Mouse (Mus musculus) layer of hippocampus, adult 8-10 months (tissue): ENCODE measurements at regions not wholly inside any gene's neighbourhood (a gene's known extent, or its start where the extent isn't known, plus 50 kb on each side); places are given as distances from the start of the nearest gene placed in this dataset.

Experiments
- DNase-seq, 2 experiments: peaks; one replicate each; pipeline ENCODE4 v3.0.0; 2022; ENCODE audit warnings: low spot score in 2 of 2

DNA sequence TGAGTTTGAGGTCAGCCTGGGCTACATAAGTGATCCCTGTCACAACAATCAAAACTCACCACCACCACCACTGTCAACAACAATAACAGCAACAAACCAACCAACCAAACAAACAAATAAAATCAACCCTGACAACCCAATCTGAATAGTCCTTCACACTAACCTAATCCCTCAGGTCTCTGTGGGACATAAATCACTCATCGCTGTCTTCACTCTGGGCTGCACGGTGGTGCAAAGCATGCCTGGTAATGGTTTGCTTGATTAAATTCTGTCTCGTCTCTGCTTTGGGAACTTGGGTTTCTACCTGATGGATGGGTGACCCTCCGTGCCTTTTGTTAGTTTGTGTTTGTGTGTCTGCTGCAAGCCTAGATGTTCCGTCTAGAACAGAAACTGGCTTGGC, 100.6 kb downstream of the Slc17a6 start:
- no peak for DNase-seq

DNA sequence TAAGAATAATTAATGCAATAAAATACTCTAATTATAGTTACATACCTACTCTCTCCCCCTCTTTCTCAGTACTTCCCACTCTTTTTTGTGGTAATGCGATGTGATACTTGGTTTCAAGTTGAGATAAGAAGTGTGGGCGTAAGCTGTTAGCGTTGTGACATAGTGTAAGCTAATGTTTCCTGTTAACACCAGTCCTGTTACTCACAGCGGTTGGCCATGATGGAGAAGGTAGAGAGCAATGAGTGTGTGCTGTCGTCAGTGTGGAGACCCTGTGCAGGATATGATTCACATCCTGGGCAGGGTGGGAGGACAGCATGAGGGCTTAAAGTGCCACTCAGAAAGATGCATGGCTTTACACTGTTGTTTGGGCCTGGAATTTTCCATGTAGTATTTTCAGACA, 102.1 kb downstream of the Slc17a6 start:
- no peak for DNase-seq

DNA sequence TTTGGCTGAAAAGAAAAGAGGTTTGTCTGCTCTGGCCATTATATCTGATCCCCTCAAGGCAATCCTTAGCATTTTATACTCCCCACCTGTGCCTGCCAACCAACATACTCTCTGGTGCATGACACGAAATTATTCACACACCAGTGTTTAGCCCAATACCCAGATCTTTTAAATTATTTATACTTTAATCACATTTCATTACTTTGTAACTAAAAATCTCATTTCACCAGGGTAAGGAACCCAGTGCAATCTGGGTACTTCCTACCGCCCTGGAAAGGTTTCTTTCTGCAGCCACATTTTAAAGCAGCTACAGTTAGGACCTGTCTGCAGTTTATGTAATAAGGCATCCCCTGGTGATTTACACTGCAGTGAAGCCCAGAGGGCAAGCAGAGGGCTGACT, 114.5 kb downstream of the Slc17a6 start:
- DNase-seq: no peak

DNA sequence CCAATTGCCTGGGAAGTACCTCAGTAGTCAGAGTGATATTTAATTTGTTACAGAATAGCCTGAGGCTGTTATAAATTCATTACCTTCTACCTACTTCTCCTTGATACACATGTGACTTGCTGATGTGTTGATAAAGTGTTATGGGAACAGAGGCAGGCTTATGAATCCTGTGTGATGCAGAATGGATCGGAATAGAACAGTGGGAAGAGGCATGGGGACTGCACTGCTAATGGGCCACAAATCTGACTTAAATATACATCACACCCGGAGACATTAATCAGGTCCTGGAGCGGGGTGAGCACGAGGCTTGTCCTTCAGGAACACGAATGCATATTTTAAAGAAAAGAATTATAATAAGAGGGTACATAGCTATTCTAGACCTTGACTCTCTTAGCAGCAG, 117.8 kb downstream of the Slc17a6 start:
- no peak for DNase-seq

DNA sequence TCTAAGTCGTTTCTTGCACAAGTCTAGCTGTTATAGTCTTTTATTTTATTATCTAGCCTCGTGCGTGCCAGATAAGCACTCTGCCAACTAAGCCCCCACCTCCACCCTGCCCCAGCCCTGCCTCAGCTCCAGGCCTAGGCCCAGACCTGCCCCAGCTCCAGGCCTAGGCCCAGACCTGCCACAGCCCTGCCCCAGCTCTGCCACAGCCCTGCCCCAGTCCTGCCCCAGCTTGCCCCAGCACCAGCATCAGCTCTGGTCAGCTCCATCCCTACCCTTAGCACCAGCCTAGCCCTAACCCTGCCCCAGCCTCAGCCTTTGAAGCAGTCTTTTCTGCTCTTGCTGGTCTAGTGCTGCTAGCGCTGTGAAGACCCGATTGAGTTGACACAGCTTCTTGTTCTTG, 119.1 kb downstream of the Slc17a6 start:
- no peak for DNase-seq

DNA sequence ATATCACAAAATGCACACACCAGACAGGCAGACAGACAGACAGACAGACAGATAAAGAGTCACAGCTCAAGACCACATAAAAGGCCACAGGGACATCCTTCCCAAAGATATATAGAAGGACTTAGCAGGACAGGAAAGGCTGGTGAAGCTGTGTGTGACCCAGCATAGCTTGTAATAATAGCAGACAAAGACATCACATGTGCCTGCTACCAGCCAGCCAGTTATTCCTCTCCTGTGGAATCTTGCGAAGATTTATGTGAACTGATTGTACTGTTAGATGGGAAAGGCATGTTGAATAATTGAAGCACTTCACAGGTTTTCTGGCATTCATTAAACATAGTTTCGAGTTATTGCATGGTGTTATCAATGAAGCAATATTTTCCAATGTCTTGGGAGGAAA, 119.1 kb upstream of the Gas2 start:
- no peak for DNase-seq

DNA sequence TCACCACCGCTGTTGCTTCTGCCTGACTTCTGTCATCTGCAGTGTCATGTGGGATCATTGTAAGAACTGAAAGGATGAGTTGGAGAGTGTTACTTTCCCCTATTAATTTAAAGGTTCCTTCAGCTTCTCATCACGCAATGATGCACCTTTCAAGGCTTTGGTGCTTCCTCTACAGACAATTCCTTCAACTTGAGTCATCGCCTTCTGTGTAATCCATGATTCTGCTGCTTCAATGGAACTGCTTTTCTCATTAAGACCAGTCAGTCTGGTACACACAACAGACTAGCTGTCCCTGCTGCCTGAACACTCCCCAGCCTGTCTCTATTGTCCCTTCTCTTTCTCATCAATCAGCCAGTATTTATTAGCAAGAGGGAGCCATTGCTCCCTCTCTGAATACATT, 116.2 kb upstream of the Gas2 start:
- DNase-seq: no peak

DNA sequence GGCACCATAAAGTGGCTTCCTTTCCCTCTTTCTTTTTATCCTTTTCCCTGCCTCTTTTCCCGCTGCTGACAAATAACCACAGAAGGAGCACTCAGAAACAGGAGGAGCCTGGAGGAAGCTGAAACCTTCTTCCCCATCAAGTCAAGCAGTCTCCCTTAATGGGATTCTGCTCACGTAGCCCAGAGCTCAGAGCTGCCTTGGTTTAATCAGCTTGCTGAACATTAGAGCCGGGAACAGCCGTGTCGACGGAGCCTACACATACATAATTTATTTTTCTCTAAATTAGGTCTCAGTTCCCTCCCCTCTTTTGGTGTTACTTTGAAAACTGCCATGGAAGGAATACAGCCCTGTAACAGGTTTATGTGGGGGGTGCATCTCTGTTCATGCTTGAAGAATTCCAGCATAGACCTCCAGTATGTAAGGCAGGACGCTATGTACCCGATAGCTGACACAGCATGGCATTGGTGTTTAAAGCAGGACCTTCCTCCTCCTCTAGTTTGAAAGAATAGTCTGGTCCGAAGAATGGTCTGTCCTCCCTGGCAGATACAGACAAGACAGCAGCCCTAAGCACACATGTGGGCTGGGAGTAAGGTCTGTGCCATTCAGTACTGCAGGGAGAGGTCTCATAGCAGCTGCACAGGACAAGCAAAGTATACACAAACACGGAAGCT, 113.0 kb upstream of the Gas2 start:
- peak; percentile 17 to 19 for DNase-seq

DNA sequence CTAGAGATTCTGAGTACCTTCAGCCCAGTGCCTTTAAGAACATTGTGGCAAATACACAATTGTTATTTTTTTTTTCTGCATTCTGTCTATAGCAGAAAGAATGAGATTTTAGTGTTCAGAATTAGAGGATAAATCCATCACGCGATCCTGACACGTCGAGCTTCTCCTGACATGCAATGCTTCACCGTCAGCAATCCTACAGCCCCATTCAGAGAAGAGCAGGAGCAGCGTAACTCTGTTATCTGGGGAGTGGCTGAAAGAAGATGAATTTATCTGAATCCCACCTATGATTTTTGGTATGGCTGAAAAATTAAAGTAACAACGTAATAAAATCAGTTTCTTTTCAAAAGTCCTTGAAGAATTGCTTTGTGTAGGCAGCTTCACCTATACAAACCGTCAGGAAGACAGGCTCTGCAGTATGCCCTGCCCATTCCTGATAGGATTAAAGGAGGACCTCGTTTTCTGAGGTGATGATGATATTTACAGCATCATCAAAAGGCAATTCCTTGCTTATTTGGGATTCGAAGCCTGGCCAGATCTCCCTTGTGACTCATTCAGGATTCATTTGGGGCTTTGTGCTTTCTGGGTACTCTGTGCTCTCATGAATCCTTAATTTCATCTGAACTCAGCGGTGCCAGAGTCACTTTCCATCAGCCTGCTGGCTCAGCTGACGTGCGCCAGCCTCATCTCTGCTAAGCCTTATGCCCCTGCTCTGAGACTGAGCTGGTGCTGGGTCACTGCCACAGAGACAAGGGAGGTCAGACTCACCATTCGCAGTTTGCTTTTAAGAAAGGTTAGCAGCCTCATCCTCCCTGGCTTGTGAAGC, 112.3 kb upstream of the Gas2 start:
- peak; percentile 8 to 15 for DNase-seq

DNA sequence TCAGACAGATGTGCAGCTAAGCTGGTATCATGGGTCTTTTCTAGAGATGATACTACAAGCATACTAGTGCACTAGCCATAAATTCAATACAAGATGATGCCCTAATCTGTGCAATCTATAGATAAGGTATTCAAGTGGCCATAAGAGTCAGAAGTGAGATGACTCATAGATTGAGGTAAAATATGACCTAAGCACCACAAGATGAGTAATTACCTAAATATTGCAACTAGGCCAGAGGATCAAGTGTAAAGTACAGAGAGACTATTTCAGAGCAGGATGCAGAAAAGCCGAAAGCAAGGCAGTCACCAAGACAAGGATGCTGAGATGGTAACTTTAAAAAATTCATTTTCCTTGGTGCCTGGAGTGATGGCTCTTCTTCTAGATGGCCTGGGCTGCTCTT, 111.5 kb upstream of the Gas2 start:
- no peak for DNase-seq

DNA sequence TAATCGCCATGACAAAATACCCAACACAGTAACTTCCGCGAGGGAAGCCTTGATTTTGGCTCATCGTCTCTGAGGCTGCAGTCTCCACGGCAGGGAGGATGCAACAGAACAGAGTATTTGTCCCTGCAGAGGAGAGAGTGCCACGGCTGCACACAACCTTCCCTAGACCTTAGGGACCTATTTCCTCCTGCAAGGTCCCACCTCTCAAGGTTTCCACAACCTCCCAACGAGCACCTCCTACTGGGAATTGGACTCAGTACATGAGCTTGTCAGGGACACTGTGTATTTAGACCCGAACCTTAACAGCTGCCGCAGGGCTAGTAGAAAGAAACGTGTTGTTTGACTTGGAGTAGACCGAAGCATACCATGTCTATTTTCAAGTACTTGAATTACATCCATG, 108.8 kb upstream of the Gas2 start:
- DNase-seq: no peak

DNA sequence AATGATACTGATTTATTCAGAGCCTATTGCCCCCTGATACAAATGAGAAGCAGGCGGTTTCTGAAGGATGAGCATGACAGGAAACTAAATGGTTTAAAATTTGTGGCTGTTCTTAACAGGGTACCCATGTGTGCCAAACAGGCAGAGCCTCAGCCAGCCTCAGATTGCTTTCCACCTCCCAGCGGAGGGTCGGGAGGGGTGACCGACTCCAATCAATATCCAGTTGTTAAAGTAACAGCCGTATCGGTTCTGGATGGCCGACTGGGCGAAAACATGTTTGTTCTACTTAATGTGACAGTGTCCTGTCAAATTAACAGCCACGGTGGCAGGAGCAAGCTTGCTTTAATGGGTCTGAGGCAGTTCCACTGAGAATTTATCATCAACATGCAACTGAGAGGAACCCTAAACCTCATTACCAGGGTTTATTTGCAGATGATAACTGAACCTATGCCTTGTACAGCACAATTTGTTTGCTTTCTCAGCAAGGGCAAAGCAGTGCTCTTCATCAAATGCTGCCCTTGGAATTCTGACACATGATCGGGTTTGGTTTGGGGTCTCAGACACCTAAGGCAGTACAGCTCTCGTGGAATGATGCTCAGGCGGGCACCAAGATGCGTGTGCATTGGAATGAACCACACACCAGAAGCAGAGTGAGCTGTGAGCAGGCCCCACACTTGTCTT, 107.5 kb upstream of the Gas2 start:
- DNase-seq: no peak

DNA sequence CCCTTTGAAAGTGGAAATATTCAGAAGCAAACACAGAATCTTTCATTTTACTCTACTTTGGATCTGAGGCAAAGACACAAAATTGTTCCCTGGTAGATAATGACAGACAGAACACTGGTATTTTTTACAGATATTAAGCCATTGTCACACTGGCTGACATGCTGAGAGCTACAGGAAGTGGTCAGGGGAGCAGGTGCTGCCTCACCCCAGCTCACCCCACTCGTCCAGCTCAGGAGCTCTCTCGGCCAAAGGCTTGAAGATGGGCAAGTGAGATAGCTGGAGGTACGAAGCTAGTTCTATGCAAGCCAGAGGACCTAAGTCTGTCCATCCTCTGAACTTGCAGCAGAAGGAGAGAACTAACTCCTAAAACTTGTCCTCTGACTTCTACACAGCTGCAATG, 105.6 kb upstream of the Gas2 start:
- DNase-seq: no peak

DNA sequence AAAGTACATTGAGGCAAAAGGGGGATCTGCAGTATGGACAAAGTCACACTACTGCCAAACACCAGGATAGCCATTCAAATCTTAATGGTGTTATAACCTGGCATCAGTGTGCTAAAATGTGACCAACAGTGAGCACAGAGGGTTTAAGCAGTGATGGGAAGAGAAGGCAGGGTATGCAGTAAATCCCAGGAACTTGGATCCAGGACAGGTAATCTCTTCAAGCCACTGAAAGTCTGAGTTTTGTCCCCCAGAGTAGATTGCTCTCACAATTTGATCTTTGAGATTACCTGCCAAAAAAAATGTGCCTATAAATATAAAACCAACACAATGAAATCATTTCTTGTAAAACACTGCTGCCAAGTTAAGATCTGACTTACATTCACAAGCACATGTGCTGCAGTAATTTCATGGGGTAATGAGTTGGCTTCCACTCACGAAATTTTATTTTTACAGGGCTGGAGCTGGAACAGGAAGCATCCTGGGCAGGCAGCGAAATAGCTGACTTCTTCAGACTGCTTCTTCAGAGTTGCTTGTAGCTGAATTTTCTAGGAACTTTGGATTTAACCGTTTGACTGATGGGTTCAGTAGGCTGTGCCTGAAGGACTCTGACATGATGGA, 102.2 kb upstream of the Gas2 start:
- no peak for DNase-seq

DNA sequence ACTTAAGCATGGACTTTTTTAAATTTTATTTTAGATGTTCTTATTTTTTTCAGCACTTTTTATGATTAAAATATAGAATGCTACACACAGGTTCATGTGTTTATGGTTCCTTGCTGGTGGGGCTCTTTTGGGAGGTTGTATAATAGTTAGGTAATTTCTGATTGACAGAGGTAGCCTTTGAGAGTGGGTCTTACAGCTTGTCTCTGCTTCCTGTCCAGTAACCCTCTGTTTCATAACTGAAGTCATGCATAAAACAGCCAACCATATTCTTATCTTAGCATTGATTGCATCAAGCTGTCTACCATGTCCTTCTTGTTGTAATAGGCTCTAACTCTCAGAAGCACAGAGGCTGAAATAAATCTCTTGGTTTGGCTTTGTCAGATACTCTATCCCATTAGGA, 94.7 kb upstream of the Gas2 start:
- no peak for DNase-seq

DNA sequence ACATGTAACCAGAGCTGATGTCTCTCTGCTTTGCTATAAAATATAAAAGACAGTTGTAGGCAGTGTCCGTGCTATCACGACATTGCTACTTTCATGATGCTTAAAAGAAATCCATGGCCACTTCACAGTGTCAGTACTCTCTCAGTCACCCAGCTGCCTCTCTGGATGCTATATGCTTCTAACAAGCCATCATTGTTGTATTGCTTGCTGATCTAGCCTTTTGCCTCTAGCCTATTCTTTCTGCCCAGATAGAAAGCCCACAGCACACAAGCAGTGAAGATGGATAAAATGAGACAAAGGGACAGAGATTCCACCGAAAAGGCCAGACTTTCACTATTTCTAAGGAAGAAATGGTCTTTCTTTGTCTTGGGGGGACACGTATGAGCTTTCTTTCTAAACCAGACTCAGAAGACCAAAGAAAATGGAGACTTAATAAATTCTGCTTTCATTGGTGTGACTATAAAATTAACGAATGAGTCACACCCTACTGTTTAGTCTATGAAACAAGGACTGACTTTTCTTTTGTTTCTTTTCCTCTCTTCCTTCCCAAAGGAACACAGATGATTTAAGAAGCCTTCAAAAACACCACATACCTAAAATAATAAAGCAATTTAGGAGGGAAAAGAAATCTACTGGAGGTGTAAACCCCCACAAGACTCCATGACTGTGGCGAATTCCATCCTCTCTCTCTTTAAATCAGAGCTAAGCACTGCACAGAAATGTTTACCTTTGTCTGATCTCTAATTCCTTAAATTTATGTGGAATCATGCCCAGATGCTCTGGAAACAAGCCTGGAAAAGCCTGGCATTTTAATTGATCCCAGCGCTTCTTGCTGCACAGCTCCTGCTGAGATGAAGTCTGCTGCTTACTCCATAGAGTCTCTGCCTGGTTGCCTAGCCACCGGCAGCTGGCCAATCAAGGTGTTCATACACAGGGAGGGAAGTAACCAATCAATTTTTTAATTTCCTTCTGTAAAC, 89.6 kb upstream of the Gas2 start:
- peak; percentile 18 to 22 for DNase-seq

DNA sequence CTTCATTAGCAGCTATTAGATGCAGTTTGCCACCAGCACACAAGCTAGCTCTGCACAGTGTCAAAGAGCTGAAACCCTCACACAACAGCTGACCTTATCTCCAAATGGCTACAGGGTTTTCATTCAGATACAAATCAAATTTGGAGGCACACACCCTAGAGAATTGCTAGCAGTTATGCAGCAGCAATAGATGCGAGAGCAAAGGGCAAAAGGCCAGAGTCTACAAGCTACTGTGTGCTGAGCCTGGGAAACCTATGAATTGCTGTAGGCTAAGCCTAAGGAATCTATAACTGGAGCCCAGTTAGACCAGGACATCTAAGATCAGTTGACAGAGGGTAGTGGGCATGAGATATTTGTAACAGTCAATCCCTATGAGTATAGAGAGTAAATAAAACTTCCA, 85.8 kb upstream of the Gas2 start:
- no peak for DNase-seq

DNA sequence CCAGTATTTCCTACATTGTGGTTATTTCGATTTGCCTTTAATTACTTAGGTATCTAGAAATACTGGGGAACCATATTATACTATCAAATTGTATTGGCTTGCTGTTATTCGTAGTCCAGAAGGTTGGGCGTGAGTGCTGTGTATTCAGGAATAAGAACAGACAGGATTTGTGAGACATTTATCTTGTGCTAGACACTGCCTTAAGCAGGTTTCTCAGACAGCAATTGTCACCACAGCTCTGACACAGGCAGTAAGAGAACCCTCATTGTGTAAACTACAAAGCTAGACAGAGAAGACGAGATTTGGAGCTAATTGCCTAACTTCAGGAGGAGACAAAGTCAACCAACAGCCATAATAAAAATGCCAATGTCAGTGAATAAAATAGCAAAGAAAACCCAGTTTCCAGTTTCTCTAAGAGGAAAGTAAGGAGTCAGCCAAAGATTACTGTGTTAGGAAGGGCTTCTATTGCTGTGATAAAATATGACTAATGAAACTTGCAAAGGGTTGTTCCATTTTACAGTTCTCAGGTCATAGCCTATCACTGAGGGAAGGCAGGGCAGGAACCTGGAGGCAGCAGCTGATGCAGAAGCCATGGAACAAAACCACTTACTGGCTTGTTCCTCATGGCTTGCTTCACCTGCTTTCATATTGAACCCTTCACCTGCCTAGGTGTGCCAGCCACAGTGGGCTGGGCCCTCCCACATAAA, 78.6 kb upstream of the Gas2 start:
- DNase-seq: no peak

DNA sequence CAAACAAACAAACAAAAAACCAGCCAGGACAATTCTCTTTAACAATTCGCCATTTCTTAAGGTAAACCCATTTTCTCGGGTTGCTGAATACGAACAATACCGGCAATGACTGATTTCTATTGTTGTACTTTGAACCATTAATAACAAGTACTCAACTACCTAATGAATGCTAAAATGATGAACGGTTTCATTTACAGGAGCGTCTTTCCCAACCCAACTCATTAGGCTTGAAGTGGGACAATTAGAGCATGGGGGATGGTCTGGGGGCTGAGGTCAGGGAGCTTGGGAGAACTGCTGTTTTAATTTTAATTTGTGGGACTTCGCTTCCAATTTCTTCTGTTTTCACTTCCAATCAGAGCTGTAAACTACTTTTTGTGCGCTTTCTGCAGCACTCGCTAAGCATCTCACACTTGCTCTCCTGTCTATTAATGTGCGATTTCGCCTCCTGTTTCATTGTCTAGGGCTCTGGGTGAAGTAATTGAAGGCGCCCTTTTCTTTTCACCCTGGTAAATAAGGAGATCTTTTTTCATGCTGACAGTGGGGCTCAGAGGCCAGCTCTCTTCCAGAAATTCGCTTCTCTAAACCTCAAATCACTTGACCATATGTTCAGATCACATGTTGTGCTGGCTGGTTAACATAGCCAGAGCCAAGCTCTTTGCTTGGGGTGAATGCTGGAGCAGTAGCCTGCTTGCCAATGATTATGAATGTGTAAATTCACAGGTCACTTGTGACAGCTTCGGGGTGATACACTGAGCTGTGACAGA, 77.7 kb upstream of the Gas2 start:
- no peak for DNase-seq
